Mouse (Mus musculus) stomach, embryonic 14.5 days (tissue): ENCODE data around the gene Cdc7. TPM values are rescaled to one million over a fixed set of nuclear protein-coding genes. Genes with fewer than 3 reads are reported as not detected.

Experiments
- ATAC-seq: fragments of 200-750 bp; cut with Nextera tagmentation; 2 replicates; pipeline ENCODE4 v1.8.0; 2017; ENCODE audit warnings: low read depth, moderate TSS enrichment; ENCODE audit not compliant: insufficient number of reproducible peaks, insufficient read depth, low FRiP score
- H3K27ac ChIP-seq: fragments of 300-500 bp; sonication (generic); 2 replicates; pipeline ENCODE4 v1.5.1; 2014; ENCODE audit warnings: mild to moderate bottlenecking, low read length, moderate library complexity, mixed read lengths
- H3K27me3 ChIP-seq: fragments of 300-500 bp; sonication (generic); 2 replicates; pipeline ENCODE4 v1.6.1; 2014; ENCODE audit warnings: low read length, control low read depth, mixed read lengths; ENCODE audit not compliant: control insufficient read depth, insufficient read depth
- H3K36me3 ChIP-seq: fragments of 300-500 bp; sonication (generic); 2 replicates; pipeline ENCODE4 v1.6.1; 2014; ENCODE audit warnings: mild to moderate bottlenecking, control low read depth, low read length, moderate library complexity, mixed read lengths; ENCODE audit not compliant: control insufficient read depth, insufficient read depth
- H3K4me1 ChIP-seq: fragments of 300-500 bp; sonication (generic); 2 replicates; pipeline ENCODE4 v1.6.1; 2014; ENCODE audit warnings: low read length, control low read depth, mixed read lengths; ENCODE audit not compliant: control insufficient read depth, insufficient read depth
- H3K4me2 ChIP-seq: fragments of 300-500 bp; sonication (generic); replicated peaks from 2 replicates; pipeline ENCODE4 v1.6.1; 2014; ENCODE audit warnings: low read depth, low read length, control low read depth
- H3K4me3 ChIP-seq: fragments of 300-500 bp; sonication (generic); 2 replicates; pipeline ENCODE4 v1.5.1; 2014; ENCODE audit warnings: low read depth, low read length, control low read depth
- H3K9ac ChIP-seq: fragments of 300-500 bp; sonication (generic); replicated peaks from 2 replicates; pipeline ENCODE4 v1.6.1; 2014; ENCODE audit warnings: low read depth, mild to moderate bottlenecking, control low read depth, low read length, moderate library complexity, mixed read lengths
- H3K9me3 ChIP-seq: fragments of 300-500 bp; sonication (generic); 2 replicates; pipeline ENCODE4 v1.6.1; 2016; ENCODE audit warnings: low read depth, low read length, control low read depth; ENCODE audit not compliant: control insufficient read depth
- WGBS: fragments of 180-500 bp; shearing (Covaris S2); extraction: QIAGEN DNeasy Blood & Tissue Kit; methylation state at CpG from one replicate; pipeline ENCODE4 v1.1.7; 2014; 5-methylcytosine and 5-hydroxymethylcytosine counted together
- polyA plus RNA-seq: library from polyadenylated mRNA; unstranded; fragments of >200 nt; fragmentation: Nextera tagmentation; extraction: Ambion mirVana; gene quantifications from 2 replicates; pipeline ENCODE4 v1.2.1, GENCODE M21; 2014

The Cdc7 gene
- polyA plus RNA-seq, 1 experiment from 2014 or later, result 55.0 TPM

GRCm38 (mm10) chr5:107015046-107015421, 50.9 kb downstream of the Cdc7 start:
- Histone ChIP-seq H3K27me3 (no peaks in the 10 kb centered on the region), H3K36me3 (no peaks in the 10 kb centered on the region), H3K9me3 (no peaks in the 10 kb centered on the region), H3K27ac (peak overlapping the region; percentile 80), H3K9ac (no peak overlapping the region), H3K4me2 (no peak overlapping the region), H3K4me1 (peaks cover 33% of the 10 kb centered on the region), H3K4me3 (no peak overlapping the region)
- ATAC-seq, result no peak
- 44% methylated on average over 2 of the region's 2 CpGs for WGBS

DNA sequence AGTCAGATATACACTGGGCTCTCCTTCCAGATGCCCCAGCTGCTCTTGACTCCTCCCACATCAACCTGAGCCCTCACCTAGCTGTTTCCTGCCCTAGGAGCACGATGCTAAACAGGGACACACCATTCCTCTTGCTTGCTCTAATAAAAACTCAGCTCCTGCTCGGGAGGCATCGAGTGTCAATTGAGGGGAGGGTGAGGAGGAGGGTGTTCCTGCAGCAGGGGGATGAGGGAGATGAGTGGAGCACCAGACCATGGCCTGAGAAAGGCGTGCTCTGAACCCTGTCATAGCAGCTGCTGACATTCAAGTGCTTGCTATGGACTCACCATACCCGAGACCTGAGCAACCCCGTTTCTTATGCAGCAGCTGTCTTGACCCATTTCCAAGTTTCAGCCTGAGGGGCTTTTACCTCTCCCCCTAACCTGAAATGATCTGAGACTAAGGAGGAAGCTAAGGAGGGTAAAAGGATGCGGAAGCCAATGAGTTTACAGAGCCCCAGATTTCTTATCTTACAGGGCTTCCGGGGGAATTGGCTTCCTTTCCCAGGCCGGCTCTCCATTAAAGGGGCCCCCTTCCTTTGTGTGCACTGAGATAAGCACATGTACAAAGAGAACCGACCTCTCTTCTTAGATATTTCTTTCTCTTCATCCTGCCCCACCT, 51.4 kb downstream of the Cdc7 start:
- Histone ChIP-seq H3K27me3 (no peaks in the 10 kb centered on the region), H3K9me3 (no peaks in the 10 kb centered on the region), H3K4me1 (peaks cover 33% of the 10 kb centered on the region), H3K9ac (no peak overlapping the region), H3K4me3 (no peak overlapping the region), H3K4me2 (no peak overlapping the region), H3K36me3 (no peaks in the 10 kb centered on the region), H3K27ac (peak overlapping the region; percentile 80)
- WGBS, result 11% methylated on average over 10 of the region's 10 CpGs
- ATAC-seq, result peak; percentile 54

DNA sequence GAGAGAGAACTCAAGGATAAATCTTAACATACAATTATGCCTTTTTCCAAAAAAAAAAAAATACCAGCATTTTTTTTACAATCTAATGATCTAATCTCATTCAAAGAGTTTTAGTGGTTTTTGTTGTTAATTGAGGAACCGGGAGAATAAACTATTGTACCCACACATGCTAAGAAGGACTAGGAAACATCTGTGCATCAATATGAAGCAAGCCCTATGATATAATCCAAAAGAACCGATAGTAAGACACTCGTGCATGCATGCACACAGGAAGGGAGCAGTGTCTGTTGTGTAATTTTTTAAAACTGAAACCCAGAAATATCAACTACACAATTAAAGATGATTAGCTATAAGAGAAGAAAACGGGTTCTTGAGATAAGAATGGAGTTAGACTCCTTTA, 52.4 kb downstream of the Cdc7 start:
- no peak overlapping the region for H3K4me3 ChIP-seq
- H3K9ac ChIP-seq, result no peak overlapping the region
- ATAC-seq, result no peak
- H3K27ac ChIP-seq, result no peak overlapping the region
- H3K9me3 ChIP-seq, result no peaks in the 10 kb centered on the region
- H3K4me1 ChIP-seq, result peaks cover 32% of the 10 kb centered on the region
- WGBS, result 78% methylated on average over 4 of the region's 4 CpGs
- H3K27me3 ChIP-seq, result no peaks in the 10 kb centered on the region
- H3K4me2 ChIP-seq, result no peak overlapping the region
- no peaks in the 10 kb centered on the region for H3K36me3 ChIP-seq

- no peak overlapping the region for H3K9ac ChIP-seq
- H3K36me3 ChIP-seq, result no peaks in the 10 kb centered on the region
- no peak overlapping the region for H3K4me2 ChIP-seq
- H3K4me1 ChIP-seq, result peaks cover 23% of the 10 kb centered on the region
- no peak overlapping the region for H3K4me3 ChIP-seq
- H3K27ac ChIP-seq, result no peak overlapping the region
- ATAC-seq, result no peak
- no peaks in the 10 kb centered on the region for H3K9me3 ChIP-seq
- H3K27me3 ChIP-seq, result no peaks in the 10 kb centered on the region
- 68% methylated on average over 2 of the region's 2 CpGs for WGBS
Measured at GRCm38 (mm10) chr5:107017544-107017943, 53.4 kb downstream of the Cdc7 start.

- no peaks in the 10 kb centered on the region for H3K36me3 ChIP-seq
- H3K4me3 ChIP-seq, result no peak overlapping the region
- H3K9ac ChIP-seq, result no peak overlapping the region
- 71% methylated on average over 5 of the region's 5 CpGs for WGBS
- ATAC-seq, result no peak
- H3K4me1 ChIP-seq, result peaks cover 25% of the 10 kb centered on the region
- H3K27ac ChIP-seq, result no peak overlapping the region
- no peaks in the 10 kb centered on the region for H3K9me3 ChIP-seq
- H3K4me2 ChIP-seq, result no peak overlapping the region
- H3K27me3 ChIP-seq, result no peaks in the 10 kb centered on the region
Measured at GRCm38 (mm10) chr5:107019057-107019456, 54.9 kb downstream of the Cdc7 start.

- H3K27ac ChIP-seq, result no peak overlapping the region; the same call in 1 of the 2 replicates
- no peak overlapping the region for H3K4me2 ChIP-seq
- H3K4me3 ChIP-seq, result no peak overlapping the region
- 54% methylated on average over 6 of the region's 6 CpGs for WGBS
- H3K9me3 ChIP-seq, result no peaks in the 10 kb centered on the region
- H3K27me3 ChIP-seq, result no peaks in the 10 kb centered on the region
- peaks cover 22% of the 10 kb centered on the region for H3K4me1 ChIP-seq
- no peaks in the 10 kb centered on the region for H3K36me3 ChIP-seq
- no peak overlapping the region for H3K9ac ChIP-seq
- no peak for ATAC-seq
Measured at GRCm38 (mm10) chr5:107019904-107020303, 55.8 kb downstream of the Cdc7 start.

DNA sequence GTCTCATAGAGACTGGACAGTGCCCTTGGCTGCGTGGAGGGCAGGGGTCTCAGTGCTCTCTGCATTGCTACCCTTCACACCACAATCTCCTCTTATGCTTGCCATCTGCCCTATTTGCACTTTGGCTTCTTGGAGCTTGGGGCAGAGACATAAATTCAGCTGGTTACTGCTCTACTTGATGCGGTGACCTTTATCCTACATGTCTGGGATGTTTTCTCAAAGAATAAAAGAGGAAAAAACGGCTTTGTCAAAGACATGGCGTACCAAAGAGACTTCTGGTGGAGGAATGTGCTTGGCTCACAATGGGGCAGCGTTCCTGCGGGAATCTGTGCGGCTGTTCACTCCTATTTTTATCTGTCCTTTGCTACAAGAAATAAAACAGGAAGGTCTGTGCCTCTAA, 56.2 kb downstream of the Cdc7 start:
- no peaks in the 10 kb centered on the region for H3K27me3 ChIP-seq
- no peak overlapping the region; the same call in 1 of the 2 replicates for H3K27ac ChIP-seq
- no peaks in the 10 kb centered on the region for H3K36me3 ChIP-seq
- no peaks in the 10 kb centered on the region for H3K9me3 ChIP-seq
- no peak for ATAC-seq
- 55% methylated on average over 7 of the region's 7 CpGs for WGBS
- peaks cover 17% of the 10 kb centered on the region for H3K4me1 ChIP-seq
- no peak overlapping the region for H3K9ac ChIP-seq
- no peak overlapping the region for H3K4me3 ChIP-seq
- no peak overlapping the region for H3K4me2 ChIP-seq

DNA sequence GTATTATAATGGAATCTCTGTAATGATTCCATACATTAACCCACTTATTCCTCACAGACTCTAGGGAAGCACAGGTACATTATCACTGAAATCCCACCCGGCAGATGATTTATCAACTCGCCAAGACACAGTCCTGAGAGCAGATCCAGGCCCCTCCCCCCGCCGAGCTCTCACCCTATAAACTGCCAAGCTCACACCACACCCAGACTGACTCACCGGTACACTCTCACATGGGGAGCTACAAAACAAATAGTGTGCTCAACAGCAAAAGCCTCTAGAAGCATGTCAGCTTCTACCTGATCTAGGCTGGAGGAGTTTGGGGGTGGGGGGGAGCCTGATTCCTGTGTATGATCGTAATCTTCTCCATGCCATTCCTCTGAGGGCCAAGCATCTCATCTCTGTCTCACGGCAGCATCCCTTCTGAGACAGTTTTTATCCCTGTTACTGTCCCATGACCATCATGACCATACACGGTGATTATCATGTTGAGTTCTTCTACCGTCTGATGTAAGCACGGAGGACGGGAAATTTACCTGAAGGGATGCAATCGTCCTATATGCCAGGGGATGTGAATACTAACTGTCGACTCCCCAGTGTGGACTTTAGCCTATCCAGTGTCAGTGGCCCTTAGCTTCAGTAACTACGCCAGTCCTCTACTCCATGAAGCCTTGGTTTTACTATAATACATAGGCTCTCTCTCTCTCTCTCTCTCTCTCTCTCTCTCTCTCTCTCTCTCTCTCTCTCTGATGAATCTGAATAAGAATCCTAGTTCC, 57.4 kb downstream of the Cdc7 start:
- H3K27me3 ChIP-seq, result no peaks in the 10 kb centered on the region
- H3K9ac ChIP-seq, result no peak overlapping the region
- no peaks in the 10 kb centered on the region for H3K9me3 ChIP-seq
- ATAC-seq, result peak; percentile 76; the same call in 1 of the 2 replicates
- H3K4me3 ChIP-seq, result no peak overlapping the region
- no peak overlapping the region for H3K27ac ChIP-seq
- H3K4me2 ChIP-seq, result no peak overlapping the region
- peaks cover 21% of the 10 kb centered on the region for H3K4me1 ChIP-seq
- H3K36me3 ChIP-seq, result no peaks in the 10 kb centered on the region
- WGBS, result 77% methylated on average over 14 of the region's 14 CpGs
